Mouse (Mus musculus) fat pad, adult 2 months (tissue): ENCODE data around the gene Mapk6.

Experiments
- DNase-seq: peaks from one replicate; pipeline ENCODE4 v3.0.0-alpha.2; 2011; ENCODE audit warnings: low read depth, low spot score; ENCODE audit errors: extremely low read depth

Gene Mapk6

GRCm38 (mm10) chr9:75425796-75426391, 16.1 kb upstream of the Mapk6 start:
- DNase-seq = no peak

- DNase-seq = no peak
Measured at GRCm38 (mm10) chr9:75424358-75425150, 14.7 kb upstream of the Mapk6 start.

- DNase-seq = no peak
Measured at GRCm38 (mm10) chr9:75423683-75424082, 13.9 kb upstream of the Mapk6 start.

- DNase-seq = no peak
Measured at GRCm38 (mm10) chr9:75422251-75422691, 12.5 kb upstream of the Mapk6 start.

GRCm38 (mm10) chr9:75414204-75414603, 4.4 kb upstream of the Mapk6 start:
- no peak for DNase-seq

GRCm38 (mm10) chr9:75413206-75413605, 3.4 kb upstream of the Mapk6 start:
- no peak for DNase-seq

GRCm38 (mm10) chr9:75411584-75411983, 1.8 kb upstream of the Mapk6 start:
- no peak for DNase-seq

GRCm38 (mm10) chr9:75410868-75411487, 1.2 kb upstream of the Mapk6 start:
- DNase-seq = peak; percentile 55

GRCm38 (mm10) chr9:75409031-75409851, 564 bp downstream of the Mapk6 start:
- peak; percentile 33 for DNase-seq

GRCm38 (mm10) chr9:75408204-75408826, 1.5 kb downstream of the Mapk6 start:
- no peak for DNase-seq

GRCm38 (mm10) chr9:75407803-75408202, 2.0 kb downstream of the Mapk6 start:
- no peak for DNase-seq

- DNase-seq = no peak
Measured at GRCm38 (mm10) chr9:75406121-75406520, 3.7 kb downstream of the Mapk6 start.

GRCm38 (mm10) chr9:75403520-75403919, 6.3 kb downstream of the Mapk6 start:
- no peak for DNase-seq

- DNase-seq = no peak
Measured at GRCm38 (mm10) chr9:75401593-75402504, 8.0 kb downstream of the Mapk6 start.

- no peak for DNase-seq
Measured at GRCm38 (mm10) chr9:75400639-75401038, 9.2 kb downstream of the Mapk6 start.

GRCm38 (mm10) chr9:75399069-75399468, 10.7 kb downstream of the Mapk6 start:
- DNase-seq = no peak

GRCm38 (mm10) chr9:75395971-75396370, 13.8 kb downstream of the Mapk6 start:
- DNase-seq = no peak

- DNase-seq = no peak
Measured at GRCm38 (mm10) chr9:75393251-75393650, 16.6 kb downstream of the Mapk6 start.

GRCm38 (mm10) chr9:75385218-75385974, 24.4 kb downstream of the Mapk6 start:
- DNase-seq = peak; percentile 99
